Mouse (Mus musculus) olfactory bulb, adult 2 months (tissue): ENCODE measurements around the gene Slc41a2. TPM values are rescaled to one million over a fixed set of nuclear protein-coding genes. Genes with fewer than 3 reads are reported as not detected.

Source experiments
- H3K27ac ChIP-seq: fragments of 200-500 bp; 2 replicates; pipeline ENCODE4 v1.5.1; 2012; ENCODE audit warnings: low read depth, low read length; ENCODE audit not compliant: insufficient read depth
- H3K4me1 ChIP-seq: fragments of 200-500 bp; 2 replicates; pipeline ENCODE4 v1.6.1; 2012; ENCODE audit warnings: low read length; ENCODE audit not compliant: control insufficient read depth, insufficient read depth
- H3K4me3 ChIP-seq: fragments of 200-500 bp; 2 replicates; pipeline ENCODE4 v1.5.1; 2012; ENCODE audit warnings: mild to moderate bottlenecking, low read depth, low read length, moderate library complexity; ENCODE audit not compliant: insufficient read depth
- CTCF ChIP-seq: fragments of 200-500 bp; IDR thresholded peaks from 2 replicates; pipeline ENCODE4 v1.5.1; 2012; ENCODE audit warnings: low read depth, mild to moderate bottlenecking, low read length, moderate library complexity; ENCODE audit not compliant: insufficient read depth
- POLR2A ChIP-seq: fragments of 200-500 bp; IDR thresholded peaks from 2 replicates; pipeline ENCODE4 v1.6.1; 2012; ENCODE audit warnings: mild to moderate bottlenecking, low read depth, low read length, moderate library complexity; ENCODE audit not compliant: insufficient read depth
- whole genome bisulfite sequencing: fragments of 180-500 bp; shearing (Covaris S2); methylation state at CpG from one replicate; pipeline ENCODE4 v1.1.7; 2018; 5-methylcytosine and 5-hydroxymethylcytosine counted together
- polyA plus RNA-seq: library from polyadenylated mRNA; stranded (reverse); fragments of >200 nt; gene quantifications from 2 replicates; pipeline ENCODE4 v1.2.4, GENCODE M21; 2012; ENCODE audit warnings: low replicate concordance; ENCODE audit not compliant: missing spikeins, insufficient read depth, insufficient read length

The Slc41a2 gene
- polyA plus RNA-seq, 1 experiment: not detected

DNA sequence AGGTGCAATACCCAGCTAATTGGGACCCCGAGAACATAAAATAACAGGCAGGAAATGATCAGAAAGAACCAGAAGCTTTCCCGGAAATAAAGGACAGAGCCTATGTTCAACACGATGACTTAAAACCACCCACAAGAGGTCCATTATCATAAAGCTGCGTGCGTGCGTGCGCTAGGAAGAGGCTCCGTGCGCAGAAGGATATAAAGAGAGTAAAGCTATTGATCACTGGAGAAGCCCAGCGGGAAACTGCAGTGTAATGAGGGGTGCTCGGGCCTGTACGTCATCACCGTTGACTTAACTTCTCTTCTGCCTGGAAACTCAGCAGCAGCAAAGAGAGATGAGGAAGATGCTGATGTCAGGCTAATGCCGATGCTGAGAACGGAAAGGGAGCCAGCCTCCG is 127.6 kb downstream of the Slc41a2 start:
- TF ChIP-seq POLR2A: no peak
- Histone ChIP-seq H3K4me3 (0 out of 2 replicates have a peak overlapping the region, but pooled peaks have one; percentile 21), H3K4me1 (peaks cover 11% of the 10 kb centered on the region), H3K27ac (no peak overlapping the region)
- 35% methylated on average over 16 of the region's 16 CpGs for WGBS

DNA sequence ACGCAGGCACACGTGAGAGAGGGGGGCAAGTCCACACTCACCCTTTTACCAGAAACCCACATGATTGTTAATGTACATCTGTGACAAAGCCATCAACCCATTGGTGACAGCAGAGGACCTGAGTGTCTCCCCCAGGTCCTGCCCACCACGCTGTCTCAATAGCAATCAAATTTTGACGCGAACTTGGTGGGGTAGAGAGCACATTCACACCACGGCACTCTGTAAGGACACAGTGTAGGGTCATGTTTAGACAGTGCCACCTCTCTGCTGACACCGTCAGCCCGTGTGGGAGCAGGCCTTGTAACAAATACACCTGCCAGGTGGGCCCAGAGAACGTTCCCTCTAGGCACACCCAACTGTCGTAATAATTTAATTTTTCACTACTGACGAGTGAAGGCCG is 128.3 kb downstream of the Slc41a2 start:
- no peak overlapping the region for H3K27ac ChIP-seq
- H3K4me3 ChIP-seq: no peak overlapping the region
- TF ChIP-seq CTCF (no peak), POLR2A (no peak)
- 85% methylated on average over 12 of the region's 12 CpGs for WGBS
- H3K4me1 ChIP-seq: peaks cover 11% of the 10 kb centered on the region

DNA sequence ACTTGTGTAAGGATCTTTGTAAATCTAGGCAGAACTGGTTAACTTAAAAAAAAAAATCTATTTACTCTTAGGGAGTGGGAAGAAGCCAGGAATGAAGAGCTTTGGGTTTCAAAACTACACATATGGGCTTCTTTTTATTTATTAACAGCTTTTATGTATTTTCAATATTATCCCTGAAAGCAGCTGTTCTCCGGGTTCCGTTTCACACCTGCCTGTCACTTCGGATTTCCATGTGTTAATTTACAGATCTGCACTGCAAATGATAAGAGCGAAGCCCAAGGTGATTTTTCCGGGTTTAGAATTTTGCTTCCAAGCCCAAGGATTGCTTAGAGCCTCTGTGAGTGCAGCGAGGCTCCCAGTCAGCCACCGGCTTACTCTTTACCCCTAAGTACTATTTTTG is 129.2 kb downstream of the Slc41a2 start:
- Histone ChIP-seq H3K4me1 (peaks cover 11% of the 10 kb centered on the region), H3K4me3 (no peak overlapping the region), H3K27ac (no peak overlapping the region)
- 91% methylated on average over 7 of the region's 7 CpGs for WGBS
- TF ChIP-seq POLR2A: no peak
- TF ChIP-seq CTCF: no peak

DNA sequence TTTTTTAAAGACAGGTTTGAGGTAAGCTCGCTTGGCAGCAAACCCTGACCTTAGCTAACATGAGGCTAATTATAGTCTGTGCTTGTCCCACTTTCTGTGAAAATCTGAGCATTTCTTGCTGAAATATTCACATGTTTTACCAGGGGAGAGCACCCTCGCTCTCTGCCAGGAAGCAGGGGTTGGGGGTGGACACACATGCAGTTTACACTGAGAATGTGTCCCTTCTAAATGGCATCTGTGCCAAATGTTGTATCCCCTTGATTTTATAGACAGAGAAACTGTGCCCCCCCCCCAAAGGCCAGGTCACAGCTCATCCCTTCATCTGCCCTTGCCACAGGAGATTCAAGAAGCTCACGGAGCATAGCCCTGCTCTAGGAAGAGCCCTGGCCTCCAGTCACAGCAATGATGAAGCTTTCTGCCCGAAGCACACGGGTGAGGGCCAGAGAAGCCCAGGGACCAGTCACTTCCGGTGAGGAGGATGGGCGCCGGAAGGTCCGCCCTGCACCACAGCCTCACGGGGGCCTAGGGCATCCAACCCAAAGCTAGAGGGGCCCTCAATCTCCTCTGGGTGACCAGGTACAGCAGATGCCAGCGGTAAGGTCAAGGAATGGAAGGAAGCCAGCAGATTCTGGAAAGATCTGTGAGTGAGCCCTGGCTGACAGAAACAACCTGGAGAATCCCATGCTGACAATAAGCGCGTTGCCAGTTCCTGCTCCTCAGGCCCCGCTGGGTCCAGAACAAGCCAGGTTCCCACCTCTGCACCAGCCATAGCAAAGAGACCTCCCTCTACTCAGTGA is 134.6 kb downstream of the Slc41a2 start:
- TF ChIP-seq CTCF: no peak
- TF ChIP-seq POLR2A: no peak
- Histone ChIP-seq H3K27ac (no peak overlapping the region), H3K4me3 (no peak overlapping the region), H3K4me1 (peaks cover 6% of the 10 kb centered on the region; the same call in 1 of the 2 replicates)
- WGBS: 89% methylated on average over 14 of the region's 14 CpGs

DNA sequence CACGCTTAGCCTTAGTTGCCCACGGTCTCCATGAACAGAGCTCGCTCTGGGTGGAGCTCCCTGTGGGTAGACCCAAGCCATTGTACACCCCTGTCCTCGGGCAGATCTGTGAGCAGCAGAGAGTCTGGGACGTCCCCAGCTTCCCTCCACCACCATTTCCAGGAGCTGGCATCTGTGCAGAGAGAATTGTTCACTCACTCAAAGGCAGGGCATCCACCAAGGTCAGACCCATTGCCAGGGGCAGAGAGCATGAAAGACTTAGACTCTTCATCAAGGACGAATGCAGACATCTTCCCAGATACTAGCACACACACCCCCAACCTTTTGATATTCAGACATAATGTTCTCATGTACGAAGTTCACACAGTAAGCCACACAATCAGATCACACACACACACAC is 136.2 kb downstream of the Slc41a2 start:
- H3K27ac ChIP-seq: no peak overlapping the region
- no peak for TF ChIP-seq POLR2A
- TF ChIP-seq CTCF: no peak
- 89% methylated on average over 7 of the region's 7 CpGs for WGBS
- peaks cover 10% of the 10 kb centered on the region for H3K4me1 ChIP-seq
- H3K4me3 ChIP-seq: no peak overlapping the region

DNA sequence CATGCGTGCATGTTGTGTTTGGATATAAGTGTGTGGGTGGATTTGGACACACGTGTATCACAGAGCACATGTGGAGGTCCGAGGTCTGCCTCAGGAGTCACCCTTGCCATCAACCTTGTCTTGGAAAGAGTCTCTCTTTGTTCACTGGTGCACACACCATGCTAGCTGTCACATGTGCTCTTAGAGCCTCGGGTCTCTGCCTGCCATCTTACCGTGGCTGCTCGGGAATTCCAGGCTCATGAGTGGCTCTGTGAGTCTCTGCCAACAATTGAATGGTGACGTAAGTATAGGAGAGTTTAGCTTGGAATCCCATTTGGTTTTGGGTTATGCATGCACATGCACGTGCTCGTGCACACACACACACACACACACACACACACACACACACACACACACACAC is 138.4 kb downstream of the Slc41a2 start:
- WGBS: 74% methylated on average over 9 of the region's 9 CpGs
- Histone ChIP-seq H3K27ac (no peak overlapping the region), H3K4me1 (peaks cover 23% of the 10 kb centered on the region), H3K4me3 (no peak overlapping the region)
- TF ChIP-seq CTCF (no peak), POLR2A (no peak)

DNA sequence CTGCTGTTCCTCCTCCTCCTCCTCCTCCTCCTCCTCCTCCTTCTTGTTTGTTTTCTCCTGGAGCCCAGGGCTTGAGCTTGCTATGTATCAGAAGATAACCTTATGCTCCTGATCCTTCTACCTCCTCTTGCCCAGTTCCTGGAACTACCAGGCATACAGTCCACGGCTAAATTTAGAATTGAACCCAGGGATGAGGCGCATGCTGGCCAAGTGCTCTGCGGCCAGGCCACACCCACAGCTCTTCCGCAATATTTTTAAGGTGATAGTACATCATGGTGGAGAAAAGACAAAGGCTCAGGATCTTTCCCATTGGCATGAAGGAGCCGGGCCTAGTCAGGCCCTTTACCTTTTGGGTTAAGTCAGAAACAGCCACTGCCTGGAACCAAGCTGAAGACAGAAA is 139.0 kb downstream of the Slc41a2 start:
- TF ChIP-seq POLR2A: no peak
- no peak for TF ChIP-seq CTCF
- H3K4me3 ChIP-seq: no peak overlapping the region
- WGBS: 83% methylated on average over 5 of the region's 5 CpGs
- H3K27ac ChIP-seq: no peak overlapping the region
- H3K4me1 ChIP-seq: peaks cover 23% of the 10 kb centered on the region

DNA sequence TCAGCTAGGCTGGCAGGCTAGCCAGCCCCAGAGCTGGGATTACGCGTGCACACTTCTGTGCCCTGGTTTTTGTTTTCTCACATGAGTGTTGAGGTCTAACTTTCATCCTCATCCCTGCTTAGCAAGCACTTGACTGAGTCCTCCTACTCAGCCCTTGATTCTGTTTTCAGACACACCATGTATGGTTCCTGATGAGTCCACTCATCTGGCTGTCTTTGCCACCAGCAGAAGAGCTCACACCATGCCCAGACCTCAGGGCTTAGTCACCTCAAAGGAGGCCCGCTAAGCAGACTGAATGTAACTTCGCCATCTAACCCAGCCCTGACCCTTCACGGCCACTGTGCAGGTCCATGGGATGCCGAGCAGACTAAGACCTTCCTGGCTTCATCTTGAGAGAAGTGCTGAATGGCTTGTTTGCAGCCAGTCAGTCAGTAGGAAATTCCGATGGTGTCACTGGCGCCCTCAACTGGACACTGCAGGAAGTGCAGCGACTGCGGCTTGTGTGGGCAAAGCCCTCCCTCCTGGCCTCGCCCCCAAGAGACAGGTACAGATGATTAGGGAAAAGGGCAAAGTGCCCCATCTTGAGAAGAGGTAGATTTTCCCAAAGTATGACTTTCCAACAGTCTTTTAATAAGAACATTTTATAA is 139.9 kb downstream of the Slc41a2 start:
- Histone ChIP-seq H3K27ac (no peak overlapping the region), H3K4me1 (peaks cover 25% of the 10 kb centered on the region), H3K4me3 (no peak overlapping the region)
- TF ChIP-seq POLR2A (no peak), CTCF (peak; percentile 83)
- WGBS: 51% methylated on average over 11 of the region's 11 CpGs

DNA sequence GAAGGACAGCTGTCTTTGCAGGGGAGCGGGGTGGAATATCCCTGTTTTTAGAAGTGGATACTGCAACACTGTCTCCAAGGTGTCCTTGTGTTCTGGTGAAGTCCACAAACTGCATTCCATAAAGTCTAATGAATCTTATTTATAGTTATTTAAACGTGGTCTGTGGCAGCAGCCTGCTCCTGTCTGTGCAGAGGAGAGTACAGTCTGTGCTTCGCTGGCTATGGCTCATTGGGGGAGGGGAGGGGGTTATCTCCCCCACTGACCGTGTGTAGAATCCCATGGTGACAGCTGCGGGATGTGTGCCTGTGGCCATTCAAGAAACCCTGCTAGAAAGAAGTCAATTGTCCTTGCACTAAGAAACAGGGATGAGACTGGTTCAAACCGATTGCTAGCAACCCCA is 145.7 kb downstream of the Slc41a2 start:
- 57% methylated on average over 6 of the region's 6 CpGs for WGBS
- TF ChIP-seq POLR2A: no peak
- no peak for TF ChIP-seq CTCF
- Histone ChIP-seq H3K4me1 (peaks cover 25% of the 10 kb centered on the region), H3K4me3 (no peak overlapping the region), H3K27ac (no peak overlapping the region)

DNA sequence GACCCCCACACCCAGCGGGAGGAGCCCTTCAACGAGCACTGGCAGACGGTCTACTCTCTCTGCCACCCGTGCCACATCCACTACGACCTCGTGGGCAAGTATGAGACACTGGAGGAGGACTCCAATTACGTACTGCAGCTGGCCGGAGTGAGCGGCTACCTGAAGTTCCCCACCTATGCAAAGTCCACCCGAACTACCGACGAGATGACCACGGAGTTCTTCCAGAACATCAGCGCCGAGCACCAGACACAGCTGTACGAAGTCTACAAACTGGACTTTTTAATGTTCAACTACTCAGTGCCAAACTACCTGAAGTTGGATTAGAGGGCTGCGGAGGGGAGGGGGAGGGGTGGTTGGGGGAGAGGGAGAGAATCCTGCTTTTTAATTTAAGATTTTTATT is 146.2 kb downstream of the Slc41a2 start:
- Histone ChIP-seq H3K4me1 (peaks cover 30% of the 10 kb centered on the region), H3K27ac (no peak overlapping the region), H3K4me3 (no peak overlapping the region)
- no peak for TF ChIP-seq POLR2A
- no peak for TF ChIP-seq CTCF
- 95% methylated on average over 17 of the region's 17 CpGs for WGBS
